Mouse (Mus musculus) kidney, postnatal 10 days (tissue): ENCODE results near the gene Wars.

Experiments used
- DNase-seq: peaks from one replicate; pipeline ENCODE4 v3.0.0; 2021; ENCODE audit warnings: mixed read lengths

Wars gene

DNA sequence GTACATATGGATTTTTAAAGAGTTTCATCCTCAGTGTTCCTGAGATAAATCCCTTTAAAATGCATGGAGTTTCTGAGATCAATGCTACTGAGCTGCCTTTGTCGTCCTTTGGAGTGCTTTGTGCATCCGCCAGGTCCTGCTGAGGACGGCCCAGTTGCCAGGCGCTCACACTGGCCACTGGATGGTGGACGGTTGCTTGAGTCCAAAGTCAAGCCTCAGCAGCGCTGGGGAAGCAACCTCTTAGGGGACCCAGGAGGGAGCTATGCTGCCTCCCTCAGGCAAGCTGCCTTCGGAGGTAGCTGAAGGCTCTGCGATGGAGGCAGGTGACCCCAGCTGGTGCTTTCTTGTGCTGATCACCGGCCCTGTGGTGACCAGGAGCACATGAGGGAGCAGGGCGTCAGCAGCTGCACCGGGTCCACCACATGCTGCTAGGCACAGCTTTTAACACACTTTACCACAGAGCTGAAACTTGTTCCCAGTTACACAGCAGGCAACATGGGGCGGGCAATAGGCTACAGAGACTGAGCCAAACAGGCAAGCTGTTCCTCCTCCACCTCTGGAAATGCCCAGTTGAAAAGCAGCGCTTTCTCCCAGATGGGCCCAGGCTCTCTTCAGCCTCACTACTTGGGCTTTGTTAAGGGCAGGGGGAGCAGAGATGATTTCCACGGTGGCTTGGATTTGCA is 11.8 kb upstream of the Wars start:
- peak; percentile 19 for DNase-seq

DNA sequence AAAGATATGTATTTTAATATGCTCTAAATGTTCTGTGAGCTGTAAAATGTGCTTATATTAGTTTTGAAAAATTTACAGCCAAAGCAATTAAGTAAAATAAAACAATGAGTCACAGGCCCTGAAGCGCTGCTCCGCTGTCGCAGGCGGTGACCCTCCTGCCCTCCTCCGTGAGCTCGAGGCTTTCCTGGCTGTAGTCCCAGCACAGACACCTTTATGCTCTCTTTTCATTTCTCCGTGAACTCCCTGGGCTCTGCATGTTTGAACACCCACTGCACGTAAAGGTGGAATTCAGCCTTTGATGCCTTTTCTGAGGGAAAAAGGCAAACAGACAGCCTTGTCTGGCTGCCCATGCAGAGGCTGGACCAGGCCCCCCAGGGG is 10.3 kb upstream of the Wars start:
- DNase-seq, result peak; percentile 34

DNA sequence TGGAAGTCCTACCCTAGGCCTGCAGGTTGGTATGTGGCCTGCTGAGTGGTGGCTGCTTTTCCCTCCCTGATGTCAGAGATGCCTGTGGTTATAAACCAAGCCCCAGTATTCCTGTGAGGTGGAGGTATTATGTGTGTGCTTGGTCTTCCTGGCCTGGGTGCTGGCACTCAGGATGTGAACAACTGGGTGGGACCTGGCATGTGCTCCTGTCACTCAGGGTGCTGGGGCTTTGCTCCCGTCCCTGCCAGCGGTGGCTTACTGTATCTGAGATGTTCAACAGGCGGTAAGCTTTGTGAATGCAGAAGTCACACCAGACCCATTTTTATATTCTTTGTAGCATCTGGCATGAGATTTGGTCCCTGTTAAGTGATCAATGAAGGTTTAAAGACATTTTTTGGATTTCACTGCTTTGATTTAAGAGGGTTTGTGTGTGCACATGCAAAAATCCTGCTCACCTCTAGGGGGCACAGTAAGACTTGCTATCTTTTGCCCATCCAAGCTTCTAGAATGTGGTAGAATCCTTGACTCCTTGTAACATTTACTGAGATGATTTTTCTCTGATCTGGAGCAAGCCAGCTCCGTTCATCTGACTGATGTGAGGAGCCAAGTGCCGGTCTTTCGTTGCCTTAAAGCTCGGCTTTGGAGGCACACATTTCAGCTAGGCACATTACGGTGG is 9.8 kb upstream of the Wars start:
- peak; percentile 79 for DNase-seq

DNA sequence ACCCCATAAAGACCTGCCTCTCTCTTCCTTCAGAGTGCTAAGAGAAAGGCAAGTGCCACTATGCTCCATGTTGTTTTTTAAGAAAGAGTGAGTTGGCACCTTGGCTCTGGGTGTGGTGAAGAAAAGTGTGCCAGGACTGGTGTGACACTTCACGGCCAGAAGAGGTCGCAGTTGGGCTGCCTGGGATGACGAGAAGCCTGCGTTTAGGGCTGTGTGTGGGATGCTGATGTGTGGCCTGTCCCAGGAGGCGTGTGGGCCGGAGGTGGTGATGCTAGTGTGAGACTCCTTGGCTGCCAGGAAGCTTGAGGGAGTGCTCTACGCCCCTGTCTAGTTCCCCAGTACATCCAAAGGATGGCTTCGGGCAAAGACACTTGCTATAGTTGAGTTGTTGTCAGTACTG is 9.0 kb upstream of the Wars start:
- peak; percentile 63 for DNase-seq

DNA sequence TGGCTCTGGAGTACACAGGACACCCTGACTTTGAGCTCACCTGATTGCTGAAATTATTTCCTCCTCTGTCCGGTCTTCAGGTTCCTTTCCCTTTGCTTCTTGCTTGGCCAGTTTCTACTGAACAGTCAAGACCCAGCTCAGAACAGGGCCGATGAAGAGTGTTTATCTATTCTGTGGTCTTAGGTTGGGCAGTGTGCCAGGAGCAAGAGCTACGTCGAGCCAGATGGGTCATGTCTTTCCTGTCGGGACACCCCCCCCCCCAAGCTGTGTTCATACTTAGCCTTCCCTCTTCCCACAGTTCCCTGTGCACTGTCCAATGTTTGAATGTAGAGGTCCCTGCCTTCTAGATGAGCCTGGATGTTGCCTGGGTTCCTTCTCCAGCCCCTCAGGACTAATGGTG is 7.4 kb upstream of the Wars start:
- peak; percentile 59 for DNase-seq

DNA sequence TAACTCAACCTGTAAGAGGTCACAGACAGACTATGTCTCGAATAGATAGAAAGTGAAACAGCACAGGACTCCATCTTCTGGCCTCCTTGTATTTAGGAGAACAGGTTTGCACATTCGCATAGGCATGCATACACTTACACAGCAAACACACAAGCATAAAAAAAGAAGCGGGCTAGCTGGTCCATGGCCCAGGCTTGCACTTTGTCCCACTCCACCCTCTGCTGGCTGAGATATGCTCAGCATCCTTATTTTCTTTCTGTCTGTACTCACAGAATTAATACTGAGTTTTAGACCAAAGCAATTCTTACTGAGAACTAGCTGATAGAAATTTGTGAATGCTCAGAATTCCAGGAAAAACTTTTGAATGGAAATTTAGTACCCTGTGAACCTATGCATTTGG is 2.0 kb upstream of the Wars start:
- peak; percentile 65 for DNase-seq

DNA sequence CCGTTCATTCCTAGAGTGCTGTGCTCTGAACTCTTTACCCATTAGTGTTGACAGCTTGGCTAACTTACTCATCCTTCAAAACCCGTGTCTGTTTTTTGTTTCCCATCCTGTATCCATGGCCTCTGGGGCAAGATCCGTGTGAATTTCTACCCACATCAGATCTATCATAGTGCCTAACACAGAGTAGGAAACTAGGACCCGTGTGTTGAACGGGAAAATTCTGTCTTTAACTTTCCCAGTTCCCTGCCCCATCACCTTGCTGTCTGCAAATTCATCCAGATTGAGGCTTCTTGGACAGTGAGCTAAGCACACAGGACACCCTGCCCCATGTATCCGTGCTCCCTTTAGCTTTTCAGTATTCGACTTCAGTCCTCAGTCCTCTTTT is 450 bp upstream of the Wars start:
- no peak for DNase-seq

DNA sequence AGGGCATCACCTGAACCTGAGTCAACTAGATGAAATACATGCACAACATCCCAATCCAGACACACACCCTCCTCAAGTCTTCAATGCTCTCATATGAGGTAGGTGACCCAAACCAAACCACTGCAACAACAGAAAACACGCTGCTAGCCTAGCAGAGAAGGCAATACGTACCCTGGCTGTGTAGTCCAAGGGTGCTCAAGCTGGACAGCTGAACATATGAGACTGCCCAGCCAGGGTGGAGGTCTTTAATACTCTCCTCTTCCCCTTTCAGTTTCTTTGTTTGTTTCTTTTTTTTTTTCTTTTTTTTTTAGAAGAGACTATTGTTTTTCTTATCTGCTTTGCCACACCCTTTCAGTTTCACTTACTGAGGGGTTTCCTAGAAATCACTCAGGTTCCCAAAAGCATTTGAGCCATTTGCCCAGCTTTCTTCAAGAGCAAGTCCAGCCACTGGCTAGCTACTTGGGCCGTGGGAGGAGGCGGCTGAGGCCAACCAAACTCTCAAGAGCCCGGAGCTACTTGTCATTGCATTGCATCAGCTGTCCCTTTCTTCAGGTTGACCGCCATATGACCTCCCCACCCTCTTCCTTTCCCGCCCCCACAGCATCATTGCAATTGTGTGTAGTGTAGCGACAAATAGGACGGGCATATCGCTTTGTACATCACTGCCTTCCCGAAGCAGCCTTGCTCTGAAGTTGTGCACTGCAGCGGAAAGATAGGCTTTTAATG is 822 bp downstream of the Wars start, which contains the start of gene Wdr25:
Gene Wdr25 (plus strand): TSS at position 643 of the 726 bp plus-strand sequence.
- peak; percentile 18 for DNase-seq

DNA sequence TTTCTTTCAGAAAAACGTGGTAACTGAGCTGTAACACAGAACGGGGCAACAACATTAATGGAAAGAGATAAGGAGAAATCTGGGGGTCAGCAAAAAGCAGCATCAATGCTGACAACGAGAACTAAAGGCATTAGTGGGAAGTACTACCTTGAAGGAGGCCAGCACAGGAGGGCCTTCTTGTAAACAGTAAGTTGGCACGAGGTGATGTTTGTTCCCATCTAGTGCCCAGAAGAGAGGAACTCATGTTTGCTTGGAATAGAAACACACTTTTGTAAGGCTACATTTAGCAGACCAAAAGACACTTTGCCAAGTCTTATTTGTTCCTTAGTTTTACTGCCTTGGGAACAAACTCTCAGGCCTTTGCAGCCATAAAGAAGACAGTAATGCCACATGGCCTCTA is 5.3 kb downstream of the Wars start:
- no peak for DNase-seq

DNA sequence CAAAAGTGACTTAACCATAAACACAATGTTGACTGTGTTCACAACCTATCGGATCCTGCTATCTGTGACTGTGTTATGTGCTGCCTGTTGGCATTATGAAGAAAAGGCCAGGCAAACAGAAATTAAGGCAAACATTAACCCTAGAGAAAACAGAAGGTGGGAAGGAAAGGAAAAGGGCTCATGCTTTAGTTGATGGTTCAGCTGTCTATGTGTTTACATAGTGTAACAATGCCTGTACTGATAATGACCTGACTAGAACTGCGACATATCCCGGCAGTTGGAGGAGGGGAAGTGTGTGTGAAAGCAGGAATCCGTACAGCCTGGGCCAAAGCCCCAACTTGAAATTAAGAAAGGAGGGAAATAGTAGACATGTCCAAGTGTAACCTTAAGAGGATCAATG is 6.9 kb downstream of the Wars start:
- no peak for DNase-seq

DNA sequence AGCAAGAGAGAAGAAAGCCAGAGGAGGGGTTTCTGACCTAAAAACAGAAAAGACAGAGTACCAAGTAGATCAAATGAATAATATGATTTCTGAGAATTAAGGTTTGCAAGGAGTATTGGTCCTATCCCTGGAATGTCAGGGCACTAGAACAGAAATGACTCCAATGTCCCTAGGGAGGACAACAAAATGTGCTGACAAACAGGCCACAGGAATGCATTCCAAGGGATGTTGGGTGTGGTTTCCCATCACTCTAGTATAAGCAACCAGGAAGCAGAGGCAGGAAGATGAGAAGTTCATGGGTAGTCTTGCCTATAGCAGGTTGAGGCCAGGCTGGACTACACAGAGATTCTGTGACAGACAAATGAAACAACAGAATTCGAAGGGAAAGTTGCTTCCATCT is 8.1 kb downstream of the Wars start:
- no peak for DNase-seq

DNA sequence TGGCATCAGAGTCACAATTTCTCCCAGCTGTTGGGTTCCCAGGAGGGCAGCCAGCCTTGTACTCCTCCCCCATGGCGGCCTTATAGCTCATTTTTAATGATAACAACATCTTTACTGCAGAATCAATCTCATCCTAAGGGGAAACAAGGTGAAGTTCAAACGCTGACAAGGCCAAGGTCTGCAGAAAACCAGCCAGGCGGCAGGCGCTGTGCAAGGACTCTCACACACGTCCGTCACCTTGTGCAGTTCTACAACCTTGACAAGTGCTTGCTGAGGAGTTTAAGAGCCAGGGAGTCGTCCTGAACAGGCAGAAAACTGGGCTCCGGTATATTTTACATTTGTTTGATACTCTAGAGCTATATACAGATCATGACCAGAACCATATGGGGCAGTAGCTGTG is 11.2 kb downstream of the Wars start:
- DNase-seq, result no peak

DNA sequence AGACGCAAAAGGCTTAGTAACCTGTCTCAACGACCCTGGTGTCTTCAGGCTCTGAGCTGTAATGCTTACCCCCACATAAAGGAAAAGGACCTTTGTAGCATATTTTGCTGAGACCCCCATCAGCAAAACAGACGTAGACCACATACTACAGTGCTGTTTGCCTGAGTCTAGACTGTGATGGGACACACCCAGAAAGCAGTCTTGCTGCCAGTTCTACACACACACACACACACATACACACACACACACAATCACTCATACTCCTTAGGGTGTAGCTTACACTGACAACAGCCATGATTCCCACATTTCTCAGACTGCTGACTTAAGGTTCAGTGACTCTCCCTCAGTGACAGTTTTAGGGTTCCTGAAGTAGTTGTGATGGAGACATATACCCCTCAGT is 12.8 kb downstream of the Wars start:
- no peak for DNase-seq

DNA sequence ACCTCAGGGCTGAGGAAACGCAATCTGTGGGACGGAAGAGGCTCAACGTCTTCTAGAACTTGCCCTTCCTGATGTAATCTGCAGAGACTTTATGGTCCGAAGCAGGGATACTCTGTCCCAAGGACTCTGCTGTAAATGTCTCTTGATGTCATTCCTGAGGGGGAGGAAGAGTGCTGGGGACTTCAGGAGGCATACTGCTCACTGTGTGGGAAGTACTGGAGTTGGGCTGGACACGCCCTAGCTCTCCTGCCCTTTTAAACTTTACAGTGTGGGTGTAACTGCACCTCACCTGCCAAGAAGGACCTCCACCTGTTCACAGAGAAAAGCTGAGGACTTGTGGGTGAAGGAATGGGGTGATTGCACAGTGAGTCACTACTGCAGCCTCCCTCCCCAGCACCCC is 13.4 kb downstream of the Wars start:
- no peak for DNase-seq

DNA sequence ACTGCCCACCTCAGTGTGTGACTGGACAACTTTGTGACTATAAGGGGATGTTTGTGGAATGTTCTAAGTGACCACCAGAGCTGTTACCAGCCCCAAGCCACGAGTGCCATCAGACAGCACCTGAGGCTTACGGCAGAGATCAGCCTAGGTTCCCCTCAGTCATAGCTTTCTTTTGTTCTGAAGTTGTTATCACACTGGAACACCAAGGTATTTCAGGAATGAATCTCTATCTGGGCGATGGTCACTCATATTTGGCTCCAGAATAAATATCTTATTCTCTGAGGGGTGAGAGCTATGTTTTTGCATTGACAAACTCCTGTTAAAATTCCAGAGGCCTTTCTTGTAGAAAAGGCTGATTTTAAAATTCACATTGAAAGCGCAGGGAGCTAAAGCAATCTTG is 14.8 kb downstream of the Wars start:
- no peak for DNase-seq

DNA sequence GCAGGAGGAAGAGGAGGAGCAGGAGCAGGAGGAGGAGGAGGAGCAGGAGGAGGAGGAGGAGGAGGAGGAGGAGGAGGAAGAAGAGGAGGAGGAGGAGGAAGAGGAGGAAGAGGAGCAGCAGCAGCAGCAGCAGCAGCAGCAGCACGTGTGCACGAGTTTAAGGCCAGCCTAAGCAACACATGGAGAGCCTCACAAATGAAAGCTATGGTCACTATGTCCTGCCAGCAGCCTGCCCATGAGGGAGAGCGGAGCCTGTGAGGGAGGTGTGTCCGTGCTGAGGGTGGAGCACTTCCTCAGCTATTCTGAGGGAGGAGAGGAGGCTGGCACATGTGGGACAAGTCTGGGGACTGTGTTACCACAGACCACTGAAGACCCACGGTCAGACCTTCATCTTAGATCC is 20.9 kb downstream of the Wars start:
- DNase-seq, result no peak

DNA sequence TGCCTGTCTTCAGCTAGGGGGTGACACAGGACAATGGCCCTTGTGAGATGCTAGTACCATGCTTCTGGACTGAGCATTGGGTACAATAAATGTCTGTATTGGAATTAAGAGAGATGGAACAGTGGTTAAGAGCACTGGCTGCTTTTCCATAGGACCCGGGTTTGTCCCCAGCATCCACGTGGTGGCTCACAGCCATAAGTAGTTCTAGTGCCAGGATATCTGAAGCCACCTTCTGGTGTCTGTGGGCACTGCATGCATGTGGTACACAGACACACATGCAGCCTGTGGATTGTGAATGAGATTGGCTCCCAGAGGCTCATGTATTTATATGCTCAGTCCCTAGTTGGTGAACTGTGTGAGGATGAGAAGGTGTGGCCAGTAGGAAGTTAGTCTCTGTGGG is 24.4 kb downstream of the Wars start:
- DNase-seq, result no peak

DNA sequence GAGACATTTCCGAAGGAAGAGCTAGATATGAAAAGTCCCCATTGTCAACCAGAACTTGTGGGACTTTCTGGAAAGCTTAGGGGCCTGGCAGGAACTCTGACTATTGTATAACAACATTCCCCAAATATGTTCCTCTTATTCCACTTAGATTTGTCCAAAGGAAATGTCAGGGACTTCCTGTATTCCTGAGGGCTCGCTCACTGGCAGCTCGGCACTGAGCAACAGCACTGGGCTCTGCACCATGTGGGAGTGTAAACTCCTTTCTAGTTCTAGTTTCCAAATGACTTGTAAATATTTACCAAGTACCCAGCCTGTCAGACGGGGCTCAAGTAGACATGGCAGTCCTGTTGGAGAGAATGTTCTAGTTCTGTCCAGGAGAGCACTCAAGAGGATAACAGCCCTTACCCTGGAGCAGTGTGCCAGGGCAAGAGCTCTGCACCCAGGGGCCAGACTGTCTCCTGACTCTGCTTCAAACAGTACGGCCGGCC is 28.9 kb downstream of the Wars start:
- no peak for DNase-seq

DNA sequence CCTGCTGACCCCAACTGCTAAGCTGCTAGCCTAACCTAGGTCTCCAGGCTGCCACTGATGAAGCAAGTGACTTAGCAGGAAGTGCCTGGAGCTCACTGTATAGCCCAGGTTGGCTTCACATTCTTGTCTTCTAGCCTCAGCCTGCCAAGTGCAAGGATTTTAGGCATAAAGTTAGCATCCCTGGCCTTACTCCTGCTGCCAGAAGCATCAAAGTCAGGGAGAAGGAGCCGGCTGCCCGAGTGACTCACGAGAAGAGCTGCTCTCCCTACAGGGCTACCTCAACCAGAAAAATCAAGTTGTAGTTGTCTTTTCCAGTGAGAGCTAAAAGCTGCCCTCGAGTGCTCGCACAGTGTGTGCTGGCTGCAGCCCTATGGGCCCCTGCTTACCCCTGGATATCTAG is 35.5 kb downstream of the Wars start:
- DNase-seq, result no peak

DNA sequence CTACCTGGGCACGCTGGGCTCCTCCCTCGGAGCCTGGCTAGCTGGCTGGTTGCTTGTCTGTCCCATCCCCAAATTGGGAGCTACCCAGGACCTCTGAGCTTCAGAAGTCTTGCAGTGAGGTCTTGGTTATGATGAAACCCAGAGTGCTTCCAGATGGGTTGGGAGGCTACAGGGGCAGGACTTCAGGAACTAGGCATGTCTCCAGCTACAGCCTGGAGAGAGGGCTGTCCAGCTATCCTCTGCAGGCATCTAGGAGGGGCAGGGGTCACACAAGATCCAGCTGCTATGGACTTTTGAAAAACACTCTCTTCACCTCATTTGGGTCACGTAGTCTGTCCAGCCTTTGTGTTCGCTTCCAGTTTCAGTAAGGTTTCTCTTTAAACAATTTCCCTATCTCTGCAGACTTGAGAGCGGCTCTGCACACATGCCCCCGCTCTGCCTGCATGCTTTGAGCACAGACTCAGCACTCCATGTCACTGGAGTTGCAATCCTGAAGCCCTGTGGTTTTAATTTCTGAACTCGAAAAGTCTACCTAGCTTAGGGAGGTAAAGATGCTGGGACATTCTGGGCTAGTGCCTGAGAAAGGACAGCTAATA is 36.3 kb downstream of the Wars start:
- peak; percentile 77 for DNase-seq

DNA sequence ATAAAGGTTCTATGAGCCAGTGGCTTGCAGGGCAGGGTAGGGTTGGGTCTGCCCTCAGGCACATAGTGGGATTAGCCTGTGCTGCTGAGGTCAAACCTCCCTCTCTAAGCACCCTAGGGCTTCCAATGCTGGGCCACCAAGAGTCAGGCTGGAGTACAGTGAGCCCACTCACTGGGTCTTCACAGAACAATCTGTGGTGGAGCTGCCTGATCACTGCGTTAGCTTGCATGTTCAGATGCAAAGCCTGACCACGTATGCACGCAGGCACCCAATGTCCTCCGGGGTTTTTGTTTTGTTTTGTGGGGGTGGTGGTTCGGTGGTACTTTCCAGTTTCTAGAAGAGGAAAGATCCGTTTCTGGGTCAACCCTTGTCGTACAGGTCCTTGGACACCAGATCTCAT is 36.9 kb downstream of the Wars start:
- DNase-seq, result no peak

DNA sequence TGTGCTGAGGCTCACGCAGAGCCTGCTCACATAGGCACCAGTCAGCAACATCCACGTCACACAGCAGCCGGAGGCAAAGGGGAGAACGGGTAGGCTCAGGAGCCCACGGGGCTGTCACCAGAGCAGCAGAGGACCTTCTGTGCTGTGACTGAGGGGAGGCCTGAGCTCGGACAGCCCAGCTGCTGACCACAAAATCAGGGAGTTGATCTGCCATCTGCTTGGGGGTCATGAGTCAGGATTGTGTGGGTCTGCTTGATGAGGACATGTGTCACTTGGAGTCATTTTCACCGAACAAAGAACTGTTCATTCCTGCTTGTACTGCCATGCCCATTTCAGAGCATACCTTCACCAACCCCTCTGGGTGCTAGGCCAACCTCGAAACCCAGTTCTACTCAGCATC is 37.8 kb downstream of the Wars start:
- no peak for DNase-seq

DNA sequence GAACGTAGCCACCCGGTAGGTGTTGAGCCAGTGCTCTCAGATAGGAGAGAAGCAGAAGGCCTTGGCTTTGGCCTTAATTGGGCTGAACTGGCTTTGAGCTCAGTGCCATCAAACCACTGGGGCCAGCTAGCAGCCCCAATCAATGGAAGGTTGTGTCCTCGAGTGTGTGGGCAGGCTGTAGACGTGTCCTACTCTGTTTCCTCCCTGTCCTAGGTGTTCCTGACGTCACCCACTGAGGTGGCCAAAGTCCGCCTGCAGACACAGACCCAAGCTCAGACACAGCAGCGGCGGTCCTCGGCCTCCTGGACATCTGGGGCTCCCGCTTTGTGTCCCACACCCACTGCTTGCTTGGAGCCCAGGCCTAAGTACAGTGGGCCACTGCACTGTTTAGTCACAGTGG is 38.9 kb downstream of the Wars start:
- no peak for DNase-seq

DNA sequence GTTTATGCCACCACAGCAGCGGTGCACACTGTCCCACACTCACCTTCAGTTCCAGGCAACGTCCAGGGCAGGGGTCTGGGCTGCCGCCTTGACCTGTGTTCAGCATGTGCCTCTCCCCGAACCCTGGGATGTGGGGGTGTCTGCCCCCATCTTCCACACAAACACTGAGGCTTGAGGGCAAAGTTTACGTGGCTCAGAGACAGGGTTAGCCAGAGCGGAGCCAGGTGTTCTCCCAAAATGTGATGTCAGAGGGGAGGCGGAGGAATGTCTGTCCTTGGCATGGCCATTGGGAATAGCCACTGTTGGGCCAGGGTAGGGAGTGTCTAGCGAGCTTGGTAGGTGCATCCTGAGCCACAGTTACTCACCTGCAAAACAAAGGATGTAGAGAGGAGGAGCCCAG is 41.2 kb downstream of the Wars start:
- no peak for DNase-seq
